Mouse (Mus musculus): ENCODE measurements around the gene Cdk20. TPM values are rescaled to one million over a fixed set of nuclear protein-coding genes. Genes with fewer than 3 reads are reported as not detected.

Cdk20 gene
- polyA plus RNA-seq, 1 experiment from 2014 or later = 4.8 TPM

GRCm38 (mm10) chr13:64479960-64480359 is 47.8 kb downstream of the Cdk20 start:
- Histone ChIP-seq H3K27ac (ENCODE audit: low read depth) (no peak overlapping the region), H3K4me3 (ENCODE audit: low read depth, low read length) (no peak overlapping the region), H3K9me3 (ENCODE audit: low read length) (no peaks in the 10 kb centered on the region), H3K4me1 (ENCODE audit: insufficient read depth) (no peaks in the 10 kb centered on the region), H3K36me3 (replicated peaks; ENCODE audit: insufficient read depth, low read length) (no peaks in the 10 kb centered on the region), H3K9ac (replicated peaks) (no peak overlapping the region), H3K27me3 (ENCODE audit: insufficient read depth, low read length) (no peaks in the 10 kb centered on the region), H3K4me2 (ENCODE audit: low read depth, low read length) (no peak overlapping the region)
- WGBS (ENCODE audit: insufficient replicate concordance) = 65% methylated on average over 3 of the region's 3 CpGs
- ATAC-seq (no peak), DNase-seq (no peak)
- TF ChIP-seq CTCF (IDR thresholded peaks at IDR 0.05; ENCODE audit: low read depth) (no peak), EP300 (IDR thresholded peaks at IDR 0.05; ENCODE audit: low read depth) (no peak)

- no peak for ATAC-seq
- Histone ChIP-seq H3K4me1 (ENCODE audit: insufficient read depth) (no peaks in the 10 kb centered on the region), H3K9me3 (ENCODE audit: low read length) (no peaks in the 10 kb centered on the region), H3K36me3 (replicated peaks; ENCODE audit: insufficient read depth, low read length) (no peaks in the 10 kb centered on the region), H3K4me3 (ENCODE audit: low read depth, low read length) (no peak overlapping the region), H3K4me2 (ENCODE audit: low read depth, low read length) (no peak overlapping the region), H3K27ac (ENCODE audit: low read depth) (no peak overlapping the region), H3K27me3 (ENCODE audit: insufficient read depth, low read length) (no peaks in the 10 kb centered on the region), H3K9ac (replicated peaks) (no peak overlapping the region)
- 79% methylated on average over 6 of the region's 6 CpGs for WGBS (ENCODE audit: insufficient replicate concordance)
- no peak for DNase-seq
- TF ChIP-seq EP300 (IDR thresholded peaks at IDR 0.05; ENCODE audit: low read depth) = no peak
Measured at GRCm38 (mm10) chr13:64489886-64490285, 57.8 kb downstream of the Cdk20 start.

Other genes with a start within 250 kb of the Cdk20 start
- gene Cdc14b, start 157.0 kb upstream of the Cdk20 start, polyA plus RNA-seq (2015; fragmentation: Nextera tagmentation; extraction: Ambion mirVana) = 4.5 and 5.3 TPM in 2 replicates
- gene Aaed1, start 119.6 kb upstream of the Cdk20 start, polyA plus RNA-seq (2015; fragmentation: Nextera tagmentation; extraction: Ambion mirVana) = 37.8 and 39.3 TPM in 2 replicates
- gene Ctsl, start 61.4 kb upstream of the Cdk20 start, polyA plus RNA-seq (2015; fragmentation: Nextera tagmentation; extraction: Ambion mirVana) = 1,130 and 1,294 TPM in 2 replicates
- gene Fam240b, start 65.5 kb downstream of the Cdk20 start, polyA plus RNA-seq (2015; fragmentation: Nextera tagmentation; extraction: Ambion mirVana) = not detected in 2 replicates